Mouse (Mus musculus) liver, adult (tissue): ENCODE results near the gene Entpd2.

ENCODE experiments used
- GATA4 ChIP-seq: IDR thresholded peaks from 2 replicates; pipeline ENCODE4 v1.6.1; 2014; ENCODE audit warnings: mild to moderate bottlenecking, low read length; ENCODE audit not compliant: insufficient replicate concordance

The Entpd2 gene

GRCm38 (mm10) chr2:25408908-25409307 is 13.2 kb downstream of the Entpd2 start:
- no peak for TF ChIP-seq GATA4

- no peak for TF ChIP-seq GATA4
Measured at GRCm38 (mm10) chr2:25417426-25417825, 21.8 kb downstream of the Entpd2 start.

GRCm38 (mm10) chr2:25421896-25422295 is 26.2 kb downstream of the Entpd2 start:
- no peak for TF ChIP-seq GATA4

GRCm38 (mm10) chr2:25422587-25423410 is 27.1 kb downstream of the Entpd2 start, which contains the start of gene Fut7:
TSS of gene Fut7 (plus strand) at chr2:25423267.
- TF ChIP-seq GATA4: no peak

GRCm38 (mm10) chr2:25423626-25424025 is 28.0 kb downstream of the Entpd2 start:
- no peak for TF ChIP-seq GATA4

- no peak for TF ChIP-seq GATA4
Measured at GRCm38 (mm10) chr2:25425481-25425880, 29.8 kb downstream of the Entpd2 start.

- no peak for TF ChIP-seq GATA4
Measured at GRCm38 (mm10) chr2:25426721-25427191, 31.1 kb downstream of the Entpd2 start.

- no peak for TF ChIP-seq GATA4
Measured at GRCm38 (mm10) chr2:25427256-25427655, 31.6 kb downstream of the Entpd2 start.

GRCm38 (mm10) chr2:25428442-25429236 is 33.0 kb downstream of the Entpd2 start, which contains the start of gene Abca2:
TSS of gene Abca2 (plus strand) at chr2:25428703.
- TF ChIP-seq GATA4: no peak

GRCm38 (mm10) chr2:25429435-25430180 is 33.9 kb downstream of the Entpd2 start:
- no peak for TF ChIP-seq GATA4

- no peak for TF ChIP-seq GATA4
Measured at GRCm38 (mm10) chr2:25430395-25431233, 34.9 kb downstream of the Entpd2 start.

GRCm38 (mm10) chr2:25431308-25431855 is 35.7 kb downstream of the Entpd2 start:
- TF ChIP-seq GATA4: no peak

- TF ChIP-seq GATA4: no peak
Measured at GRCm38 (mm10) chr2:25432326-25433098, 36.8 kb downstream of the Entpd2 start.
